Mouse (Mus musculus): ENCODE measurements around the gene Serpine3. TPM values are rescaled to one million over a fixed set of nuclear protein-coding genes. Genes with fewer than 3 reads are reported as not detected.

Gene Serpine3
- polyA plus RNA-seq, 1 experiment, result not detected

DNA sequence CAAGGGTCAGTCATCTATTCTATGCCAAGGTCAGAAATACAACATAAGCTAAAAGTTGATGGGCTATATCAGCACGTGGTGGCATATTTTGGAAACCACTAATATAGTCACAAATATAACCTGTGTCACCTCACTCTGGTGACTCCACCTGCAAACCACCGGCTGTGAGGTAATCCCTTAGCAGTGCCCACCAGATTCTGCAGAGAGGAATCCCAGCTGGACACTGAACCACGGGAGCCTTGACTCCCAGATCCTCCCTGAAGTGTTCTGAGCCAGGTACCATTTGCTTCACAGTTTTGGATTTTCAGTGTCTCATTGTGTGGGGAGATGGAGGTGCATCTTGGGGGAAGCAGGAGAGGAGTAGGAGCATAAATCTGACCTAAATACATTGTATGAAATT is 13.1 kb upstream of the Serpine3 start:
- 66% methylated on average over 3 of the region's 3 CpGs for whole genome bisulfite sequencing
- no peaks in the 10 kb centered on the region for H3K4me1 ChIP-seq (ENCODE audit: control insufficient read depth, insufficient read depth, low read length)
- no peak for TF ChIP-seq CTCF (IDR thresholded peaks at IDR 0.05; ENCODE audit: insufficient read depth, low read length)
- no peak for TF ChIP-seq POLR2A (IDR thresholded peaks at IDR 0.05; ENCODE audit: borderline replicate concordance, extremely low read depth, low read depth, low read length)
- DNase-seq, result no peak
- H3K4me3 ChIP-seq (replicated peaks; ENCODE audit: extremely low read depth, low read depth, low read length), result no peak overlapping the region

DNA sequence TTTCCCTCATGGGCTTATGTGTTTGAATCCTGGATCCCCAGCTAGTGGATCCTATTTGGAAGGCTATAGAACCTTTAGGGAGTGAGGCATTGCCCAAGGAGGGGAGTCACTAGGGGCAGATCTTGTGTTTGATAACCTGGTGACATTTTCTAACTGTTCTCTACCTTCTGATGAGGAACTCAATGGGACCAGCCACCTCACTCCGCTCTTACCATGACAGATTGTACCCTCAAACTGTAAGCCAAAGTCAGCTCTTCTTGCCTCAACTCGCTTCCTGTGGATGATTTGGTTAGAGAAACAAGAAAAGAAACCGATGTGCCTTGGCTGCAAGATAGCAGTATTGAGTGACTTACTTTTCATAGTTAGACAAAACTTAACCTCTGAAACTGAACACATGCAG is 11.7 kb upstream of the Serpine3 start:
- Histone ChIP-seq H3K4me3 (replicated peaks; ENCODE audit: extremely low read depth, low read depth, low read length) (no peak overlapping the region), H3K4me1 (ENCODE audit: control insufficient read depth, insufficient read depth, low read length) (no peaks in the 10 kb centered on the region)
- TF ChIP-seq CTCF (IDR thresholded peaks at IDR 0.05; ENCODE audit: insufficient read depth, low read length), result no peak
- 89% methylated on average over 3 of the region's 3 CpGs for WGBS
- DNase-seq, result no peak

DNA sequence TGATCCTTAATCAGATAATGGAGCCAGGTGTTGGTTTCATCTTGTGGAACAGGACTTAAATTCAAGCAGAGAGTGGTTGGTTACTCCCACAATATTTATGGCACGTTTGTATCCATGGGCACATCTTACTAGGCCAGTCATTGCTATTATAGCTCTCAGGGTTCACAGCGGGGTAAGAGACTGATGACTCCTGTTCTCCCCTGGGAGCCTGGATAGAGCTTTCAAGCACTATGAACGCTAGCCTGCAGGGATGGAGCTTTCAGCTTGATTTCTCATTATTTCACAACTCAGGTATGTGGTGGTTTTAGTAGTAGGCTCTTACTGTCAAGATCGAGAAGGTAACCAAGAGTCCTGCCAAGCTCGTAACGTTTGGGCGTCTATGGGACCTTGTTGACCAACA is 7.5 kb upstream of the Serpine3 start:
- DNase-seq, result no peak
- no peak overlapping the region for H3K4me3 ChIP-seq (replicated peaks; ENCODE audit: extremely low read depth, low read depth, low read length)
- WGBS, result 78% methylated on average over 7 of the region's 7 CpGs
- no peaks in the 10 kb centered on the region for H3K4me1 ChIP-seq (ENCODE audit: control insufficient read depth, insufficient read depth, low read length)
- TF ChIP-seq CTCF (IDR thresholded peaks at IDR 0.05; ENCODE audit: insufficient read depth, low read length) (no peak), POLR2A (IDR thresholded peaks at IDR 0.05; ENCODE audit: borderline replicate concordance, extremely low read depth, low read depth, low read length) (no peak)

DNA sequence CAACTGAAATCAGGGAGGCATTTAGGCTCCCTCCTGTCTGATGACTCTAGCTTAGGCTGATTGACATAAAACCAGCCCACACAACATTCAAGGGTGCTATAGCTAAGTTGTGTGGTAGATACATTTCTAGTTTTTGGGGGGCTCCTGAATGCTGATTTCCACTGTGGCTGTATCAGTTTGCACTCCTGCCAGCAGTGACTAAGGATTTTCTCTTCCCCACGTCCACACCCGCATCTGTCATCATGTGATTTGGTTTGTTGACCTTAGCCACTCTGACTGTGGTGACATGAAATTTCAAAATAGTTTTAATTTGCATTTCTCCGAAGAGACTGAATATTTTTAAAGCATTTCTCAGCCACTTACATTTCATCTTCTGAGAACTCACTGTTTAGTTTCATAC is 6.0 kb upstream of the Serpine3 start:
- WGBS, result 40% methylated on average over 3 of the region's 3 CpGs
- no peaks in the 10 kb centered on the region for H3K4me1 ChIP-seq (ENCODE audit: control insufficient read depth, insufficient read depth, low read length)
- DNase-seq, result no peak
- no peak overlapping the region for H3K4me3 ChIP-seq (replicated peaks; ENCODE audit: extremely low read depth, low read depth, low read length)
- TF ChIP-seq POLR2A (IDR thresholded peaks at IDR 0.05; ENCODE audit: borderline replicate concordance, extremely low read depth, low read depth, low read length), result no peak
- no peak for TF ChIP-seq CTCF (IDR thresholded peaks at IDR 0.05; ENCODE audit: insufficient read depth, low read length)

DNA sequence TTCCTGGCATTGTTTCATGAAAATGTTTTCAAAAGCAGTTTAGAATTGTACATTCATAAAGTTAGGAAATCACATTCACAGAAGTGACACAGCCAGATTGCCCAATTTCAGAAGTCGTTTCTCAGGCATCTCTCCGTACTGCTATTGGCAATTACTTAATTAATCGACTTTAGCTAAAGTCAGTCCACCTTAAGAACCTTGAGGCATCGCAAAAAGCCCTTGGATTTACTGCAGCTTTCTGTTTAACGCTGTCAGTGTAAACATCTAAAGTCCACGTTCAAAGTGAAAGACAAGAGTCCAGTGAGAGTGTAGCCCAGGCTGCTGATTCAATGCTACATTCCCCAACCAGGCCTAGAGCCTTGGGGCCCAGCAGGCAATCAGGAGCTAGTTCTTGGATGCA is 1.1 kb upstream of the Serpine3 start:
- 50% methylated on average over 6 of the region's 6 CpGs for WGBS

DNA sequence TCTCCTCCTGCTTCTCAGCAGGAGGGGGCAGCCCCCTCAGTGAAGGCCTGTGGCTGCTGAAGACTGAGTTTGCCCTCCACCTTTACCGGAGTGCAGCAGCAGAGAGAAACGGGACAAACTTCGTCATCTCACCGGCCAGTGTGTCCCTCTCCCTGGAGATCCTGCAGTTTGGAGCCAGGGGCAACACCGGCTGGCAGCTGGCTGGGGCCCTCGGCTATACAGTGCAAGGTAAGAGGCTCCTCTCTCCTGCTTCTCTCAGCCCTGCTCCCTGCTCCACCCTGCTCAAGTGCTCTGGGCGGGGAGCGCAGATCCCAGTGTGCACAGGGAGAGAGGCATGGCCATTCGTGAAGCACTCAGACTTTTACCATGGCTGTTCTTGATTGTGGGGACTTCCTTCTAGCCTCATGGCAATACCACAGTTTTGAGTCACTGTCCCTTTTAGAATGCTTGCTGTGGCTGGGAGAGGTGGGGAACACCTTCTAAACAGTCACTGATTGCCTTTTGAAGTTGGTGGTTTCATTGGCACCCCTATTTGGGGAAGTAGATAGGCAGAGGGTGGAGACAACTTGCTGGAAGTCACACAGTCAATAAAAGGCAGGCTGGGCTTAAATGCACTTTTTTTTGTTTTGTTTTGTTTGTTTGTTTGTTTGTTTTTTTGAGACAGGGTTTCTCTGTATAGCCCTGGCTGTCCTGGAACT is 1.7 kb downstream of the Serpine3 start:
- Histone ChIP-seq H3K4me3 (replicated peaks; ENCODE audit: extremely low read depth, low read depth, low read length) (no peak overlapping the region), H3K4me1 (ENCODE audit: control insufficient read depth, insufficient read depth, low read length) (no peaks in the 10 kb centered on the region)
- WGBS, result 61% methylated on average over 9 of the region's 9 CpGs
- no peak for DNase-seq
- no peak for TF ChIP-seq POLR2A (IDR thresholded peaks at IDR 0.05; ENCODE audit: borderline replicate concordance, extremely low read depth, low read depth, low read length)
- no peak for TF ChIP-seq CTCF (IDR thresholded peaks at IDR 0.05; ENCODE audit: insufficient read depth, low read length)

More for the DNA sequence above, 1.1 kb upstream of the Serpine3 start:
- no peak for DNase-seq
- Histone ChIP-seq H3K4me1 (ENCODE audit: control insufficient read depth, insufficient read depth, low read length) (no peaks in the 10 kb centered on the region), H3K4me3 (replicated peaks; ENCODE audit: extremely low read depth, low read depth, low read length) (no peak overlapping the region)
- TF ChIP-seq POLR2A (IDR thresholded peaks at IDR 0.05; ENCODE audit: borderline replicate concordance, extremely low read depth, low read depth, low read length) (no peak), CTCF (IDR thresholded peaks at IDR 0.05; ENCODE audit: insufficient read depth, low read length) (no peak)

DNA sequence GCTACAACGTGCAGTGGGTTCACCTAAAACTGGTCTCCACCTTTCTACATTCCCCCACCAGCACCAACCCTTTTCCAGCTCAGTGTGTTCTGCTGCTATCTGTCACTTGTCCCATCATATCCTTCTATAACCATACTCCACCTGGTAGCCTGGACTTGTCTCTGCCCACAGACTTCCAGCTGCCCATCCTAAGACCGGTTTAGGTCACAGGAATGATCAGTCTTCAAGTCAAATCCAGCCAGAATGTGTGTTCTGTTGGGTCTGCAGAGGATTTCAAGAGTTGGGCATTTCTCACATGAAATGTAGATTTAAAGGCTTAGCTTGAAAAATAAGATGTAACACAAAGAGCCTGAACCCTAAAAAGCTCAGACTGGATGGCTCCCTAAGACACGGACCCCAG is 10.2 kb downstream of the Serpine3 start:
- H3K4me1 ChIP-seq (ENCODE audit: control insufficient read depth, insufficient read depth, low read length), result no peaks in the 10 kb centered on the region
- no peak overlapping the region for H3K4me3 ChIP-seq (replicated peaks; ENCODE audit: extremely low read depth, low read depth, low read length)
- TF ChIP-seq POLR2A (IDR thresholded peaks at IDR 0.05; ENCODE audit: borderline replicate concordance, extremely low read depth, low read depth, low read length) (no peak), CTCF (IDR thresholded peaks at IDR 0.05; ENCODE audit: insufficient read depth, low read length) (no peak)
- DNase-seq, result no peak
- 92% methylated on average over 3 of the region's 3 CpGs for WGBS

DNA sequence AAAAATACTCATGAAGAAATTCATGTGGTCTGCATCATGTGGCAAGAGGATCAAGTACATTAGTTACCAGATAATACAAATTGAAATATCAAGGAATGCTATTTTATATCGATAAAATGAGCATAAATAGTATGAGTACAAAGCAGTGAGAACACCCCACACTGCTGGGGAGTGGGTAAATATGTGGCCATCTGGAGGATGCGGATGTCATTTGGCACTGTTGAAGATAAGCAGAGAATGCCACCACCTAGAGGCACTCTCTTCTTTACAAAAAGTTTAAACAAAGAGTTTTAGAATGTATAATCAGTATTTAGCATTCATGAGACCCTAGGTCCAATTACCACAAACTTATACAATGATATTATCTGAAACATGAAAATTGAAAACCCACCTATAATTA is 54.7 kb downstream of the Serpine3 start:
- no peak for DNase-seq
- no peak for TF ChIP-seq POLR2A (IDR thresholded peaks at IDR 0.05; ENCODE audit: borderline replicate concordance, extremely low read depth, low read depth, low read length)
- TF ChIP-seq CTCF (IDR thresholded peaks at IDR 0.05; ENCODE audit: insufficient read depth, low read length), result no peak
- no peak overlapping the region for H3K4me3 ChIP-seq (replicated peaks; ENCODE audit: extremely low read depth, low read depth, low read length)
- WGBS, result 74% methylated on average over 2 of the region's 2 CpGs
- H3K4me1 ChIP-seq (ENCODE audit: control insufficient read depth, insufficient read depth, low read length), result no peaks in the 10 kb centered on the region

DNA sequence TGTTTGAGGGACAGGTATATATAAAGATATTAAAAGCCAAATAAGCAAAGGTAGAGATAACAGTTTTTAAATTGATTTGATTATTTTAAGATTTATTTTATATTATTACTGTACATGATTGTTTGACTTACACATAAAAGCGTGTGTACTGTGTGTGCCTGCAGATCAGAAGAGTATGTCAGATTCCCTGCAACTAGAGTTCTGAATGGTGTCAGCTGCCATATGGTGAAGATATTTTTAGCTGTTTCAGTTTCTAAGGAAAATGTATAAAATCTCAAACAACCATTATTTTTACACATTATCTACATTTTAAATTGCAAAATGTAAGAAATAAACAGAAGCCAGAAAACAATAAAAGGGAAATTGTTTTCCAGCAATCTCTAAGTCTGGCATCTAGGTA is 58.2 kb downstream of the Serpine3 start:
- Histone ChIP-seq H3K4me3 (replicated peaks; ENCODE audit: extremely low read depth, low read depth, low read length) (no peak overlapping the region), H3K4me1 (ENCODE audit: control insufficient read depth, insufficient read depth, low read length) (no peaks in the 10 kb centered on the region)
- WGBS, result 76% methylated on average over 1 of the region's 1 CpGs
- TF ChIP-seq CTCF (IDR thresholded peaks at IDR 0.05; ENCODE audit: insufficient read depth, low read length), result no peak
- TF ChIP-seq POLR2A (IDR thresholded peaks at IDR 0.05; ENCODE audit: borderline replicate concordance, extremely low read depth, low read depth, low read length), result no peak
- DNase-seq, result no peak

DNA sequence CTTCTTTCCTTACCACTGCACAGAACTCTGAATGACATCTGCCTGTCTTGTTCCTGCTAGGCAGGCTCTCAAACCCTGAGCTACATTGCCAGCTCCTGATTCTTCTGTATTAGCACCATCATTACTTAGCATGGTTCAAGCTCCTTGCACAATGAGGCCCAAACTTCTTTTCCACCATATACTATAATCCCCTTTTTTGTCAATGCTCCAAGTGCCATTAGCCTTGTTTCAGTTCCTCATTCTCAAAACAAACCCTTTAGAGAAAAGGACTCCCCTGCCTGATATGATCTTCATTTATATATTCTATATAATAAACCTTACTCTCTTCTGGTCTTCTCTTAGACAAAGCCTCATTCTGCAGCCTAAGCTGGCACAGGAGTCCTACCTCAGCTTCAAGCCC is 61.1 kb downstream of the Serpine3 start:
- TF ChIP-seq POLR2A (IDR thresholded peaks at IDR 0.05; ENCODE audit: borderline replicate concordance, extremely low read depth, low read depth, low read length) (no peak), CTCF (IDR thresholded peaks at IDR 0.05; ENCODE audit: insufficient read depth, low read length) (no peak)
- Histone ChIP-seq H3K4me3 (replicated peaks; ENCODE audit: extremely low read depth, low read depth, low read length) (no peak overlapping the region), H3K4me1 (ENCODE audit: control insufficient read depth, insufficient read depth, low read length) (no peaks in the 10 kb centered on the region)
- no peak for DNase-seq

Data from lung, adult 2 months (tissue).